Mouse (Mus musculus): ENCODE measurements at regions not wholly inside any gene's neighbourhood (a gene's known extent, or its start where the extent isn't known, plus 50 kb on each side); places are given as distances from the start of the nearest gene placed in this dataset.

GRCm38 (mm10) chr10:122570909-122571551 is 107.5 kb upstream of the Ppm1h start:
- TF ChIP-seq ZKSCAN1 (IDR thresholded peaks at IDR 0.05; ENCODE audit: borderline replicate concordance, low read depth, low read length) = no peak
- no peak for TF ChIP-seq HCFC1 (IDR thresholded peaks at IDR 0.05; ENCODE audit: low read depth, low read length)
- TF ChIP-seq CTCF (conservative IDR thresholded peaks at IDR 0.05 in 1 of 2, IDR thresholded peaks at IDR 0.05 in 1 of 2; ENCODE audit: low read depth in 2 of 2, low read length in 2 of 2) = no peak
- TF ChIP-seq GABPA (IDR thresholded peaks at IDR 0.05; ENCODE audit: insufficient replicate concordance, low read depth, low read length) = no peak
- no peak for TF ChIP-seq POLR2AphosphoS2 (IDR thresholded peaks at IDR 0.05; ENCODE audit: low read depth, low read length)
- TF ChIP-seq CHD1 (IDR thresholded peaks at IDR 0.05; ENCODE audit: low read depth, low read length) = no peak
- TF ChIP-seq USF2 (conservative IDR thresholded peaks at IDR 0.05; ENCODE audit: low read depth, low read length) = no peak
- no peak for TF ChIP-seq ELF1 (IDR thresholded peaks at IDR 0.05; ENCODE audit: low read depth, low read length)
- no peak for TF ChIP-seq MEF2A (IDR thresholded peaks at IDR 0.05; ENCODE audit: borderline replicate concordance, low read depth, low read length)
- no peak for TF ChIP-seq MAFK (IDR thresholded peaks at IDR 0.05; ENCODE audit: insufficient replicate concordance, low read length)
- no peak for TF ChIP-seq ETS1 (conservative IDR thresholded peaks at IDR 0.05; ENCODE audit: low read depth, low read length)
